Mouse (Mus musculus) testis, adult 10 weeks (tissue): ENCODE data around the gene Limk2. TPM values are rescaled to one million over a fixed set of nuclear protein-coding genes. Genes with fewer than 3 reads are reported as not detected.

ENCODE experiments used
- polyA plus RNA-seq: library from polyadenylated mRNA; stranded (reverse); fragments of 350-450 nt; fragmentation: Illumina TruSeq; extraction: RNeasy Lipid Tissue Mini Kit (QIAGEN cat#74804); gene quantifications from one replicate; pipeline ENCODE4 v1.2.3, GENCODE M21; 2014; ENCODE audit warnings: low read depth, low replicate concordance

Limk2 gene
- 5.1 TPM for polyA plus RNA-seq

DNA sequence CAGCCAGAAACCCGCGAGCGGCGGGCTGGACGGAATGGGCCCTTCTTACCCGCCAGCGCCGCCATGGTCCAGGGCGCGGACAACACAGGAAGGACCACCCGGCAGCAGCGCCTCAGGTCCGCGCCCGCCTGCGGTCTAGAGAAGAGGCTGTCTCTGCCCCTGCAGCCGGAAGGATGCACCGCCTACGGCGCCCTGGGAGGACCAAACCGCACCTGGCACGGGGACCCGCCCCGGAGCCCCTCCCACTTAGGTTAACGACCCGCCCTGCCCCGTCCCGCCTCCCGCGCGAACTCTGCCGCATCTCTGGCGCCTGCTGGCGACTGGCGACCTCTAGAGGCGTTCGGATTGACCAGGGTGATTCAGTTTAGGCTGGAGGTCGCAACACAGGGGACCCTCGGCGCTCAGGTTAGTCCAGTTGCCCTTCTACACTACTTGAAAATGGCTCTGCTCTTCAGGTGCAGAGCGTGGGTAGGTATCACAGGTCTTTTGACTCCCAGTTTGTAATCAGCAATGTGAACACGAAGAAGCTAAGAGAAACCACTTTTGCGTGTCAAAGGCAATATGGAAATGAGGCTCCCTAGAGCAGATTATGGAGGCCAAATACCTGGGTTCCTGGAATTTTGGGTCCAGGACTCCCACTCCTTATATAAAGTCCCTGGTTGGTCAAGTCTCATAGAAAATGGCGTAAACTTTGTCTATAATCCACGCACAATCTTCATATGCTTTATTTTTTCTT lies at the start of gene Limk2:
Limk2 (minus strand) TSS at position 193 of the 736 bp plus-strand sequence.

DNA sequence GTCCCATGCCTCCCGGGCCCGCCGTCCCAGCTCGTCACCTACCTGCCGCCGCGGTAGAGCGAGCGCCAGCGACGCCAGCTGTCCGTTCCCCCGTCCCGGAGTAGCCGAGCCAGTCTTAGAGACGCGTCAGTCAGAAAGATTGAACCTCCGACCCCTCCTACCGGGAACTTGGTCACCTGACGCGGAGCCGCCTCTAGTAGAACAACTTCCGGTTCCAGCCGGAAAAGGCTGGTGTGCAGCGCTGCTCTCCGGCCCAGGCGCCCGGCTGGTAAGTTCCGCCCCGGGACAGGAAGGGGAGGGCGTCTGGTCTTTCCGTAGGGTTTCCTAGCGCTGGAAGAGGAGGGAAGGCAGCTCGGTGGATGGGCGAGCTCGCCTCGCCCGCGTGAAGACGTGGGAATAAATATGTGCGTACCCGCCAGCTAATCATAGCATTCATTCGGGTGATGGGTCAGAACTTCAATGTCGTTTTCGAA lies 43.2 kb upstream of the Limk2 start, which contains the start of gene Rnf185:
Rnf185 (minus strand) TSS at position 197 of the 473 bp plus-strand sequence.

DNA sequence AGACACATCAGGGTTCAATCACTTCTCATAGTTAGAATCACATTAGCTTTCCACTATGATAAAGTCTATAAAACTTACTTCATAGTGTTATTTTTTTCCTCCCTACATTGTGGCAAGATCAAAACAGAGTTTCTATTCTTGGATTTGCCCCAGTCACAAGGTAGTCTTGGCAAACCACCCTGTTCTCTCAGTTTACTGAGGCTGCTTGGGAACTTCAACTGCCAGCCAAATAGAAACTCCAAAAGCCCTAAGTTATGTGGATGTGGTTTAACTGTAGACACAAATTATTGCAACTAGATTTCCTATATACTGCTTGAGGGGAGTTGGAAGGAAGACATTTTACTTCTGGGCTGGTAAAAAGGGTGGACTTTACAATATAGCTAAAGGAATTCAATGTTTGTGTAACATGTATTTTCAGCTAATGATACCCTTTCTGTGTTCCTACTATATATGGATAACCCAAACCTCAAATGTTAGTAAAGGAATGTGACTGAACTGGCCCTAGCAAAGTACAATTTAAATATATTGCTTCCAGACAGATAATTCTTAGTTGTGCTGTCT lies 79.0 kb downstream of the Limk2 start, which contains the start of gene Pik3ip1:
Pik3ip1 (plus strand) TSS at position 511 of the 561 bp plus-strand sequence.

Other genes starting within 250 kb of the Limk2 start
- 9.2 TPM for gene Sfi1, start 215.7 kb downstream of the Limk2 start, polyA plus RNA-seq
- 89.4 TPM for gene Eif4enif1, start 206.8 kb downstream of the Limk2 start, polyA plus RNA-seq
- gene Drg1, start 142.8 kb downstream of the Limk2 start, polyA plus RNA-seq: 305 TPM
- gene Patz1, start 120.3 kb downstream of the Limk2 start, polyA plus RNA-seq: 3.3 TPM
- gene Pik3ip1, start 78.8 kb downstream of the Limk2 start, polyA plus RNA-seq: 24.1 TPM
- gene Rnf185, start 43.2 kb upstream of the Limk2 start, polyA plus RNA-seq: 26.3 TPM
- 0.92 TPM for gene Pla2g3, start 79.1 kb upstream of the Limk2 start, polyA plus RNA-seq
- not detected for gene Inpp5j, start 95.6 kb upstream of the Limk2 start, polyA plus RNA-seq
- gene Selenom, start 105.5 kb upstream of the Limk2 start, polyA plus RNA-seq: 0.49 TPM
- 0.07 TPM for gene Smtn, start 131.4 kb upstream of the Limk2 start, polyA plus RNA-seq
- 61.4 TPM for gene Morc2a, start 240.0 kb upstream of the Limk2 start, polyA plus RNA-seq